Mouse (Mus musculus): Measurements from ENCODE around the gene Diaph2. TPM values are rescaled to one million over a fixed set of nuclear protein-coding genes. Genes with fewer than 3 reads are reported as not detected.

Diaph2 gene
- 5.5 and 13.2 TPM in 2 replicates for polyA plus RNA-seq (2011; ENCODE audit: insufficient read depth, insufficient read length, low replicate concordance, missing spikeins)

DNA sequence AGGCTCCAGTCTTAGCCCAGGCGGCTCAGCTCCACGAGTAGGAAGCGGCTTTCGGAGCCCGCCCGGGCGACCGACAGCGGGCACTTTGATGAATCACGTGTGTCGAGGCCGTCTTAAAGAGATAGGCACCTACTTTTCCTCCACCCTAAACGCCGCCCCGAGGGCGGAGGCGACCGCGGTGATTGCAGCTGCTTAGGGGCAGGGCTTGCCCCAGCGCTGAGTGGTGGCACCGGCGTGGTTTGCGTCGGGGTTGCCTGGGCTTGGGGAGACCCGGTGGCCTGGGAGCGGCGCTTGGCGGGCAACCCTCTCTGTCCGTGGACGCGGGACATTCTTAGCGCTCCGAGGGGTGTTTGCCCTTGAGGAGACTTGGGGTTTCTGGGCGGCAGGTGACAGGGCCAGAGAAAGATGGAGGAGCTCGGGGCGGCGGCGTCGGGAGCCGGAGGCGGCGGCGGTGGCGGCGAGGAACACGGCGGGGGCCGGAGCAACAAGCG lies at the start of gene Diaph2:
Gene Diaph2 (plus strand): TSS at position 172 of the 491 bp plus-strand sequence.
- peak within 1 kb of the TSS; percentile 87 for H3K27ac ChIP-seq (ENCODE audit: control insufficient read depth, insufficient read depth, low read depth, low read length, poor library complexity)
- no peaks in the 10 kb centered on the region; the same call in 1 of the 2 replicates for H3K4me1 ChIP-seq (ENCODE audit: control insufficient read depth, insufficient read depth, low read length)
- TF ChIP-seq CTCF (IDR thresholded peaks at IDR 0.05; ENCODE audit: control insufficient read depth, insufficient read depth, low read length) (no peak), POLR2A (IDR thresholded peaks at IDR 0.05; ENCODE audit: borderline replicate concordance, control insufficient read depth, low read depth, low read length) (peak; percentile 56; the same call in 1 of the 2 replicates)
- 11% methylated on average over 44 of the region's 49 CpGs for WGBS
- peak within 1 kb of the TSS; percentile 74 for H3K4me3 ChIP-seq (replicated peaks; ENCODE audit: control insufficient read depth, low read depth, low read length)

- Histone ChIP-seq H3K4me3 (replicated peaks; ENCODE audit: control insufficient read depth, low read depth, low read length) (no peak overlapping the region), H3K4me1 (ENCODE audit: control insufficient read depth, insufficient read depth, low read length) (no peaks in the 10 kb centered on the region), H3K27ac (ENCODE audit: control insufficient read depth, insufficient read depth, low read depth, low read length, poor library complexity) (no peak overlapping the region)
- 63% methylated on average over 6 of the region's 6 CpGs for WGBS
- TF ChIP-seq CTCF (IDR thresholded peaks at IDR 0.05; ENCODE audit: control insufficient read depth, insufficient read depth, low read length) (no peak), POLR2A (IDR thresholded peaks at IDR 0.05; ENCODE audit: borderline replicate concordance, control insufficient read depth, low read depth, low read length) (no peak)
Observed at GRCm38 (mm10) chrX:129701634-129702312, 47.8 kb upstream of the Diaph2 start.

GRCm38 (mm10) chrX:129709656-129710055 lies 39.9 kb upstream of the Diaph2 start:
- TF ChIP-seq CTCF (IDR thresholded peaks at IDR 0.05; ENCODE audit: control insufficient read depth, insufficient read depth, low read length) = no peak
- TF ChIP-seq POLR2A (IDR thresholded peaks at IDR 0.05; ENCODE audit: borderline replicate concordance, control insufficient read depth, low read depth, low read length) = no peak
- H3K4me3 ChIP-seq (replicated peaks; ENCODE audit: control insufficient read depth, low read depth, low read length) = no peak overlapping the region
- no peak overlapping the region for H3K27ac ChIP-seq (ENCODE audit: control insufficient read depth, insufficient read depth, low read depth, low read length, poor library complexity)
- WGBS = 79% methylated on average over 2 of the region's 2 CpGs
- H3K4me1 ChIP-seq (ENCODE audit: control insufficient read depth, insufficient read depth, low read length) = no peaks in the 10 kb centered on the region

- TF ChIP-seq CTCF (IDR thresholded peaks at IDR 0.05; ENCODE audit: control insufficient read depth, insufficient read depth, low read length) = no peak
- TF ChIP-seq POLR2A (IDR thresholded peaks at IDR 0.05; ENCODE audit: borderline replicate concordance, control insufficient read depth, low read depth, low read length) = no peak
- H3K4me1 ChIP-seq (ENCODE audit: control insufficient read depth, insufficient read depth, low read length) = no peaks in the 10 kb centered on the region
- no peak overlapping the region for H3K27ac ChIP-seq (ENCODE audit: control insufficient read depth, insufficient read depth, low read depth, low read length, poor library complexity)
- no peak overlapping the region for H3K4me3 ChIP-seq (replicated peaks; ENCODE audit: control insufficient read depth, low read depth, low read length)
- 74% methylated on average over 2 of the region's 2 CpGs for WGBS
Observed at GRCm38 (mm10) chrX:129728717-129729220, 20.8 kb upstream of the Diaph2 start.

DNA sequence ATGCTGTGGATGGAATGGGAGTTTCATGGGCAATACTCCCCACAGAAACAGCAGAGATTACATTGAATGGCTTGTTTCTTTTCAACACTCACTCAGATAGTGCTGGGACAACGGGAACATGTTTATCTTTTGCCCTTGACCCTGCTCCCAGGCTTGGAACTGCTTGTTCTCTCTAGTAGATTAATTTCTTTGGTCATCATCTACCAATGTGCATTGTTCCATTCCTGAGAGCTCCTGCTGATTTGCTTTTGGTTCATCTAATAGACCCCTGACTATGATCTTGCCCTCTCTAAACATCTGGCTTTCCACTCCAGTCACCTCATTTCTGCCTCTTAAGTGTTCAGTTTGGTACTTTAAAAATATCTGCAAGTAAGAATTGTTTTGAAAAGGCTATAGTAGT lies 13.0 kb upstream of the Diaph2 start:
- H3K4me1 ChIP-seq (ENCODE audit: control insufficient read depth, insufficient read depth, low read length) = no peaks in the 10 kb centered on the region
- H3K4me3 ChIP-seq (replicated peaks; ENCODE audit: control insufficient read depth, low read depth, low read length) = no peak overlapping the region
- H3K27ac ChIP-seq (ENCODE audit: control insufficient read depth, insufficient read depth, low read depth, low read length, poor library complexity) = no peak overlapping the region
- TF ChIP-seq CTCF (IDR thresholded peaks at IDR 0.05; ENCODE audit: control insufficient read depth, insufficient read depth, low read length) (no peak), POLR2A (IDR thresholded peaks at IDR 0.05; ENCODE audit: borderline replicate concordance, control insufficient read depth, low read depth, low read length) (no peak)
- WGBS = 61% methylated on average over 1 of the region's 1 CpGs

GRCm38 (mm10) chrX:129739226-129739625 lies 10.3 kb upstream of the Diaph2 start:
- no peak overlapping the region for H3K27ac ChIP-seq (ENCODE audit: control insufficient read depth, insufficient read depth, low read depth, low read length, poor library complexity)
- H3K4me3 ChIP-seq (replicated peaks; ENCODE audit: control insufficient read depth, low read depth, low read length) = no peak overlapping the region
- H3K4me1 ChIP-seq (ENCODE audit: control insufficient read depth, insufficient read depth, low read length) = no peaks in the 10 kb centered on the region
- no peak for TF ChIP-seq CTCF (IDR thresholded peaks at IDR 0.05; ENCODE audit: control insufficient read depth, insufficient read depth, low read length)
- TF ChIP-seq POLR2A (IDR thresholded peaks at IDR 0.05; ENCODE audit: borderline replicate concordance, control insufficient read depth, low read depth, low read length) = no peak

GRCm38 (mm10) chrX:129742981-129743380 lies 6.6 kb upstream of the Diaph2 start:
- H3K4me1 ChIP-seq (ENCODE audit: control insufficient read depth, insufficient read depth, low read length) = no peaks in the 10 kb centered on the region
- 8% methylated on average over 3 of the region's 3 CpGs for WGBS
- TF ChIP-seq CTCF (IDR thresholded peaks at IDR 0.05; ENCODE audit: control insufficient read depth, insufficient read depth, low read length) = no peak
- TF ChIP-seq POLR2A (IDR thresholded peaks at IDR 0.05; ENCODE audit: borderline replicate concordance, control insufficient read depth, low read depth, low read length) = no peak
- H3K4me3 ChIP-seq (replicated peaks; ENCODE audit: control insufficient read depth, low read depth, low read length) = no peak overlapping the region
- no peak overlapping the region for H3K27ac ChIP-seq (ENCODE audit: control insufficient read depth, insufficient read depth, low read depth, low read length, poor library complexity)

GRCm38 (mm10) chrX:129745976-129746375 lies 3.6 kb upstream of the Diaph2 start:
- no peak overlapping the region for H3K27ac ChIP-seq (ENCODE audit: control insufficient read depth, insufficient read depth, low read depth, low read length, poor library complexity)
- no peak for TF ChIP-seq CTCF (IDR thresholded peaks at IDR 0.05; ENCODE audit: control insufficient read depth, insufficient read depth, low read length)
- no peak for TF ChIP-seq POLR2A (IDR thresholded peaks at IDR 0.05; ENCODE audit: borderline replicate concordance, control insufficient read depth, low read depth, low read length)

More at GRCm38 (mm10) chrX:129745976-129746375, 3.6 kb upstream of the Diaph2 start:
- Histone ChIP-seq H3K4me3 (replicated peaks; ENCODE audit: control insufficient read depth, low read depth, low read length) (no peak overlapping the region), H3K4me1 (ENCODE audit: control insufficient read depth, insufficient read depth, low read length) (no peaks in the 10 kb centered on the region)
- 40% methylated on average over 3 of the region's 3 CpGs for WGBS

All from bone marrow, adult 2 months (tissue).